Mouse (Mus musculus) brain, embryonic 14.5 days (tissue): ENCODE measurements around the gene Keap1. TPM values are rescaled to one million over a fixed set of nuclear protein-coding genes. Genes with fewer than 3 reads are reported as not detected.
A peak's percentile ranks its signal among the peaks of the same experiment; 100 is the strongest.

ENCODE experiments used
- DNase-seq: peaks from one replicate; pipeline ENCODE4 v3.0.0-alpha.2; 2011; ENCODE audit warnings: low read depth
- CTCF ChIP-seq: fragments of 200-500 bp; IDR thresholded peaks from 2 replicates; pipeline ENCODE4 v1.5.1; 2012; ENCODE audit warnings: inconsistent platforms, mild to moderate bottlenecking, moderate library complexity, borderline replicate concordance; ENCODE audit not compliant: insufficient read depth, insufficient read length; ENCODE audit errors: extremely low read depth
- POLR2A ChIP-seq: fragments of 200-500 bp; IDR thresholded peaks from 2 replicates; pipeline ENCODE4 v1.6.1; 2012; ENCODE audit warnings: mild to moderate bottlenecking, inconsistent platforms, borderline replicate concordance; ENCODE audit not compliant: poor library complexity, insufficient read depth, insufficient read length, severe bottlenecking; ENCODE audit errors: extremely low read depth
- polyA plus RNA-seq: library from polyadenylated mRNA; depleted of rRNA; stranded (reverse); fragments of >200 nt; gene quantifications from 2 replicates; pipeline ENCODE4 v1.2.3, GENCODE M21; 2012

Keap1 gene
- polyA plus RNA-seq, 1 experiment, result 58.7 TPM

GRCm38 (mm10) chr9:21220490-21221382 lies 18.4 kb downstream of the Keap1 start:
- DNase-seq, result peak; percentile 95
- TF ChIP-seq POLR2A (no peak), CTCF (peak; percentile 92)

- TF ChIP-seq POLR2A (no peak), CTCF (no peak; the same call in 1 of the 2 replicates)
- DNase-seq, result no peak
Measured at GRCm38 (mm10) chr9:21219820-21220219, 19.3 kb downstream of the Keap1 start.

- TF ChIP-seq CTCF, result no peak
- TF ChIP-seq POLR2A, result no peak
- DNase-seq, result peak; percentile 84
Measured at GRCm38 (mm10) chr9:21216050-21216841, 22.9 kb downstream of the Keap1 start.

GRCm38 (mm10) chr9:21213617-21214190 lies 25.5 kb downstream of the Keap1 start:
- TF ChIP-seq CTCF (peak; percentile 71), POLR2A (no peak)
- DNase-seq, result peak; percentile 40

GRCm38 (mm10) chr9:21211624-21212023 lies 27.5 kb downstream of the Keap1 start:
- TF ChIP-seq POLR2A (no peak), CTCF (no peak)
- DNase-seq, result no peak

- no peak for DNase-seq
- TF ChIP-seq POLR2A, result no peak
- no peak for TF ChIP-seq CTCF
Measured at GRCm38 (mm10) chr9:21210821-21211220, 28.3 kb downstream of the Keap1 start.

GRCm38 (mm10) chr9:21208626-21209025 lies 30.5 kb downstream of the Keap1 start:
- no peak for DNase-seq

GRCm38 (mm10) chr9:21206848-21207247 lies 32.3 kb downstream of the Keap1 start:
- TF ChIP-seq POLR2A (no peak), CTCF (no peak)
- no peak for DNase-seq

More at GRCm38 (mm10) chr9:21208626-21209025, 30.5 kb downstream of the Keap1 start:
- TF ChIP-seq CTCF (no peak), POLR2A (no peak)

- TF ChIP-seq CTCF, result no peak
- TF ChIP-seq POLR2A, result no peak
Measured at GRCm38 (mm10) chr9:21204528-21205272, 34.5 kb downstream of the Keap1 start.

GRCm38 (mm10) chr9:21204156-21204527 lies 35.0 kb downstream of the Keap1 start:
- TF ChIP-seq CTCF, result no peak
- no peak for TF ChIP-seq POLR2A
- DNase-seq, result no peak

More at GRCm38 (mm10) chr9:21204528-21205272, 34.5 kb downstream of the Keap1 start:
- peak; percentile 61 for DNase-seq
